8 mouse cellular contexts compared by ENCODE assay signal in genomic region chr3:134828875-134829530, GRCm38 (mm10). TPM values are rescaled to one million over a fixed set of nuclear protein-coding genes. Genes with fewer than 3 reads are reported as not detected.
A peak's percentile ranks its signal among the peaks of the same experiment; 100 is the strongest.
DNase-seq lines count a peak whose midpoint lies in the region; ATAC-seq and TF ChIP-seq lines count a peak whose summit lies in the region.

Gene Tacr3 (plus strand): TSS chr3:134829007.

- 0 out of 2 replicates have a peak, but pooled peaks have one; percentile 12 for TF ChIP-seq POLR2A in bone marrow, adult 2 months (IDR thresholded peaks at IDR 0.05; ENCODE audit: borderline replicate concordance, control insufficient read depth, low read depth, low read length)

- peak; percentile 35; the same call in 1 of the 2 replicates for ATAC-seq in monocyte, adult 5-6 weeks (replicated peaks; ENCODE audit: insufficient number of reproducible peaks, low FRiP score, low TSS enrichment, poor library complexity, severe bottlenecking)
- no peak for ATAC-seq in CD4-positive, CD25-positive, alpha-beta regulatory T cell, adult 4 months

- peak in 1 of 2 experiments; percentile 10 for DNase-seq in layer of hippocampus, adult 2 months (ENCODE audit: low spot score in 2 of 2)
- DNase-seq in layer of hippocampus, adult 9-10 months (ENCODE audit: low spot score), result no peak
- DNase-seq in fat pad, adult 2 months (ENCODE audit: extremely low read depth, low read depth, low spot score), result peak; percentile 21
- peak; percentile 30 to 37 for DNase-seq in kidney, postnatal 4 days
- DNase-seq in gastrocnemius, adult 18-20 months (ENCODE audit: low spot score), result no peak

- WGBS in bone marrow, adult 2 months, result 7% methylated on average over 36 of the region's 36 CpGs

- H3K27ac ChIP-seq in layer of hippocampus, adult 2 months, result no peak within 1 kb of the TSS
- no peak within 1 kb of the TSS for H3K27ac ChIP-seq in bone marrow, adult 2 months (ENCODE audit: control insufficient read depth, insufficient read depth, low read depth, low read length, poor library complexity)

- H3K4me3 ChIP-seq in layer of hippocampus, adult 2 months, result peak within 1 kb of the TSS; percentile 39
- H3K4me3 ChIP-seq in bone marrow, adult 2 months (replicated peaks; ENCODE audit: control insufficient read depth, low read depth, low read length), result no peak within 1 kb of the TSS

- no peaks in the 10 kb centered on the region for H3K4me1 ChIP-seq in bone marrow, adult 2 months (ENCODE audit: control insufficient read depth, insufficient read depth, low read length)

- TF ChIP-seq CTCF in layer of hippocampus, adult 2 months (conservative IDR thresholded peaks at IDR 0.05), result no peak
- no peak for TF ChIP-seq CTCF in bone marrow, adult 2 months (IDR thresholded peaks at IDR 0.05; ENCODE audit: control insufficient read depth, insufficient read depth, low read length)

RNA-seq across cellular contexts. Expression of gene Tacr3, which starts in this region (rescaled TPM):
- 1 to 10 TPM in 1 of 2 experiments, under 1 TPM in 1; 1.00 to 1.4 TPM for total RNA-seq in layer of hippocampus, adult 2 months (2021)
- not detected in 2 replicates for polyA plus RNA-seq in bone marrow, adult 2 months (2011; ENCODE audit: insufficient read depth, insufficient read length, low replicate concordance, missing spikeins)
- total RNA-seq in monocyte, adult 5-6 weeks (2017), result not detected in 3 replicates
- polyA plus RNA-seq in CD4-positive, CD25-positive, alpha-beta regulatory T cell, adult 4 months (2017; shearing (Covaris generic)), result not detected
- under 1 TPM; 0.09 to 0.14 TPM for total RNA-seq in gastrocnemius, adult 18-20 months (2021)

Comparison
In these comparisons a context has a peak if more than half of its experiments do, and no peak if none do; other contexts are left out.
1. Peak in ATAC-seq in monocyte, adult 5-6 weeks; RNA of the gene not detected or under 1 TPM.
2. DNase-seq: peak in fat pad, adult 2 months (single experiment) and kidney, postnatal 4 days (2 of 2); none in layer of hippocampus, adult 9-10 months (single experiment) and gastrocnemius, adult 18-20 months (single experiment).